Mouse (Mus musculus) adrenal gland, adult 18-20 months (tissue): ENCODE data around the gene Nbr1. TPM values are rescaled to one million over a fixed set of nuclear protein-coding genes. Genes with fewer than 3 reads are reported as not detected.
"Not testable (repeated sequence)": the region's sequence is repeated elsewhere in the genome, so short reads cannot be mapped to it uniquely, and the experiment has no call there.

Experiments
- DNase-seq, 2 experiments: peaks; one replicate each; pipeline ENCODE4 v3.0.0; 2021 to 2022; ENCODE audit warnings: low spot score in 2 of 2
- total RNA-seq, 2 experiments: library from RNA; stranded (reverse); gene quantifications; 1 replicate in 1 of 2; 2 replicates in 1 of 2; pipeline ENCODE4 v1.2.3; 2021

Gene Nbr1
- total RNA-seq, 2 experiments from 2014 or later: 128 to 165 TPM

- DNase-seq: no peak
Observed at GRCm38 (mm10) chr11:101618596-101618995, 66.6 kb downstream of the Nbr1 start.

- DNase-seq: not testable (repeated sequence)
Observed at GRCm38 (mm10) chr11:101620022-101620655, 68.2 kb downstream of the Nbr1 start.

GRCm38 (mm10) chr11:101626649-101626994 is 74.7 kb downstream of the Nbr1 start:
- DNase-seq: peak in 1 of 2 experiments; percentile 28

GRCm38 (mm10) chr11:101626995-101627856 is 75.3 kb downstream of the Nbr1 start, which contains the start of gene Rdm1:
Rdm1 (plus strand) TSS chr11:101627195.
- DNase-seq: peak; percentile 73 to 75

DNA sequence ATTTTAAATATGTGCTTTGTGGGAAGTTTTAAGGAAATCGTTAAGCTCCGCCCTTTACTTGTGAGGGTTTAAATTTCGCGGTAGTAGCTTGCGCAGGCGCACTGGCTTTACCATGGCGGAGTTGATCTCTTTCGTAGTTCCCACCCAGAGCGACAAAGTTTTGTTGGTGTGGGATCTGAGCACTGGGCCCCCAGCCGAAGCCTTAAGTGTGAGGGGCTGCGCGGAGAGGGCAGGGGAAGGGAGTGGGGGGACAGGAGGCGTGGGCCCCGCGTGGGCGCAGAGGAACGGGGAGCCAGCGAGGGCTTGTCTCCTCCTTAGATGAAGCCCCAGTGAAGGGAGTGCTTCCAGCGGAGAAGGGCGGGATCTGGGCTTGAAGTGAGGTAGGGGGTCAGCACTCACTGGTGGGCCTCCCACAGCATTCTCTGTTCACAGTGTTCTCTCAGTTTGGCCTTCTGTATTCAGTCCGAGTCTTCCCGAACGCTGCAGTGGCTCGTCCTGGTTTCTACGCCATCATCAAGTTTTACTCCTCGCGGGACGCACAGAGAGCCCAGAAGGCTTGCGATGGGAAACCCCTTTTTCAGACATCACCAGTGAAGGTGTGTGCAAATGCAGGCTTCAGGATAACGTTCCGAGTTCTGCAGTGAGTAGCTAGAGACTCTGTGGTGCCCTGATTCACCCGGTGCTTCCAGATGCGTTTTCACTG is 76.1 kb downstream of the Nbr1 start:
- peak; percentile 90 to 92 for DNase-seq

DNA sequence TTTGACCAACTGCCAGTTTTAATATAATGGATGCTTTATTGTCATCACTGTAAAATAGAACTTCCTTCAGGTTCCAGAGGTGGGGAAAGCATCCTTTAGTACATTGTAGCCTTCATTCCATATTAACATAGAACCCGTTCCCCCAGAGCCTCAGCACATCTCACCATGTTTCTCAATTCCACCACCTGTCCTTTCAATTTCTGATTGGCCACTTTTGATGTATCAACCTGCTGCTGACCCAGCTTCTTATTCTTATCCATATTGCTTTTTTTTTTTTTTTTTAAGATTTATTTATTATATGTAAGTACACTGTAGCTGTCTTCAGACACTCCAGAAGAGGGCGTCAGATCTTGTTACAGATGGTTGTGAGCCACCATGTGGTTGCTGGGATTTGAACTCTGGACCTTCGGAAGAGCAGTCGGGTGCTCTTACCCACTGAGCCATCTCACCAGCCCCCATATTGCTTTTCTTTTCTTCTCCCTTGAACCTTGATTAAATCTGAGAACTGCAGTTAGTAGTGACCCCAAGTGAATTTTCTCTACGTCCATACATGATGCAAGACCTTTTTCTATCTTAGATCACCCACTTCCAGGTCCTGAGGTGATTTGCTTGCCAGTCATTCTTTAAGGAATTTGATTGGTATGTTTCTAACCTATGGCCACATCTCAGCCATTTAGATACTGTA is 76.9 kb downstream of the Nbr1 start:
- DNase-seq: not testable (repeated sequence)

Other genes with a start within 250 kb of the Nbr1 start
- 100 to 1,000 TPM; 151 to 161 TPM for gene Becn1, start 249.9 kb upstream of the Nbr1 start, total RNA-seq
- 100 to 1,000 TPM; 139 to 164 TPM for gene Psme3, start 235.9 kb upstream of the Nbr1 start, total RNA-seq
- gene Aoc2, start 227.1 kb upstream of the Nbr1 start, total RNA-seq: 1 to 10 TPM; 6.0 to 7.0 TPM
- gene Aoc3, start 221.5 kb upstream of the Nbr1 start, total RNA-seq: 100 to 1,000 TPM in 1 of 2 experiments, 10 to 100 TPM in 1; 40.0 to 124 TPM
- gene G6pc, start 184.6 kb upstream of the Nbr1 start, total RNA-seq: 10 to 100 TPM; 13.0 to 27.5 TPM
- gene Aarsd1, start 134.5 kb upstream of the Nbr1 start, total RNA-seq: 10 to 100 TPM; 29.1 to 38.1 TPM
- gene Gm27029, start 127.4 kb upstream of the Nbr1 start, total RNA-seq: 1 to 10 TPM; 2.7 to 4.7 TPM
- 10 to 100 TPM; 28.2 TPM for gene Rundc1, start 127.1 kb upstream of the Nbr1 start, total RNA-seq
- 1 to 10 TPM; 6.1 TPM for gene Ptges3l, start 126.8 kb upstream of the Nbr1 start, total RNA-seq
- gene Rpl27, start 109.9 kb upstream of the Nbr1 start, total RNA-seq: 10 to 100 TPM; 68.8 to 83.9 TPM
- 10 to 100 TPM; 30.0 to 38.8 TPM for gene Ifi35, start 103.7 kb upstream of the Nbr1 start, total RNA-seq
- 10 to 100 TPM in 1 of 2 experiments, 1 to 10 TPM in 1; 9.8 to 14.9 TPM for gene Rnd2, start 87.2 kb upstream of the Nbr1 start, total RNA-seq
- gene Vat1, start 85.9 kb upstream of the Nbr1 start, total RNA-seq: 100 to 1,000 TPM; 126 TPM
- under 1 TPM; 0.80 to 0.96 TPM for gene Brca1, start 194 bp upstream of the Nbr1 start, total RNA-seq
- gene Tmem106a, start 30.1 kb downstream of the Nbr1 start, total RNA-seq: 10 to 100 TPM; 13.9 to 26.8 TPM
- not detected for gene Gm11634, start 47.1 kb downstream of the Nbr1 start, total RNA-seq
- 10 to 100 TPM; 29.3 to 31.3 TPM for gene Rdm1, start 75.0 kb downstream of the Nbr1 start, total RNA-seq
- 10 to 100 TPM; 11.6 to 14.3 TPM for gene Arl4d, start 113.4 kb downstream of the Nbr1 start, total RNA-seq
- gene Dhx8, start 180.8 kb downstream of the Nbr1 start, total RNA-seq: 10 to 100 TPM; 24.2 to 27.7 TPM
- gene Etv4, start 233.2 kb downstream of the Nbr1 start, total RNA-seq: 1 to 10 TPM in 1 of 2 experiments, under 1 TPM in 1; 0.77 to 2.0 TPM